Mouse (Mus musculus): ENCODE data around the gene Dtnbp1.

The Dtnbp1 gene

DNA sequence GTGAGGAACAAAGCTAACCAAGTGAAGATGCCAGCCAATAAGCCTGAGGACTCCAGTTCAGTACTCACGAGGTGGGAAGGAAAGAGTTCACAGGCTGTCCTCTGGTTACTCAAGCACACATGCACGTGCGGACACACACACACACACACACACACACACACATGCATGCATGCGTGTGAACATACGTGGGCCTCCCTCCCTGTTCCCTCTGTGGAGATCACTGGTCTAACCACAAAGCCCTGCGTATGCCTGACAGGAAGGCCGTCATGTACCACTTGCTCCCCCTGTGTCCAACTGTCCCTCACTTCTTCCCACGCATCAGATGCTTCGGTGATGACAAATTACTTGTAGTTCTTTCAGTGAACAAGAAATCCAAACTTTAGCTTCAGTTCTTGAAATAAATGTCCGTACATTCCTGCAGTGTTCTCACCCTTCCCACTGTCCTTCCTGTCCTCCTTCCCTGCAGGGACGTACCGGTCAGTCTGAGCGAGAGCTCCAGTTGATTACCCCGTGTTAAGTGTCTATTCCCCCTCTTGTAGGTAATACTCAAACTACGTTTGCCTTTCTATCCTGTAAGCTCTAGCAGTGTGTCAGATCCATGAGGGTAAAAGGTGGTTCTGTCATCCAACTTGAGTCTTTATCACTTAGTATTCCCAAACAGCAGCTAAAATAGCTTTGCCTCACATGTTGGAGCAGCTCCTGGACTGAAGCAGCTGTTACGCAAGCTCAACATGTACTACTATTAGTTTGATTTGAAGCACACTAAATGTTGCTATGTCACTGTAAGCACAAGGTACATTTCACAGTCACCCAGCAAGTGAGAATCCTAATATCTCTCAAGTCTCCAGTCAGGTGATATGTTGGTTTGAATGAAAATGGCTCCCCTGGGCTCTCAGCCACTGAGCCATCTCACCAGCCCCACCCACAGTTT is 53.4 kb downstream of the Dtnbp1 start:
- no peak for DNase-seq (ENCODE audit: low spot score)

DNA sequence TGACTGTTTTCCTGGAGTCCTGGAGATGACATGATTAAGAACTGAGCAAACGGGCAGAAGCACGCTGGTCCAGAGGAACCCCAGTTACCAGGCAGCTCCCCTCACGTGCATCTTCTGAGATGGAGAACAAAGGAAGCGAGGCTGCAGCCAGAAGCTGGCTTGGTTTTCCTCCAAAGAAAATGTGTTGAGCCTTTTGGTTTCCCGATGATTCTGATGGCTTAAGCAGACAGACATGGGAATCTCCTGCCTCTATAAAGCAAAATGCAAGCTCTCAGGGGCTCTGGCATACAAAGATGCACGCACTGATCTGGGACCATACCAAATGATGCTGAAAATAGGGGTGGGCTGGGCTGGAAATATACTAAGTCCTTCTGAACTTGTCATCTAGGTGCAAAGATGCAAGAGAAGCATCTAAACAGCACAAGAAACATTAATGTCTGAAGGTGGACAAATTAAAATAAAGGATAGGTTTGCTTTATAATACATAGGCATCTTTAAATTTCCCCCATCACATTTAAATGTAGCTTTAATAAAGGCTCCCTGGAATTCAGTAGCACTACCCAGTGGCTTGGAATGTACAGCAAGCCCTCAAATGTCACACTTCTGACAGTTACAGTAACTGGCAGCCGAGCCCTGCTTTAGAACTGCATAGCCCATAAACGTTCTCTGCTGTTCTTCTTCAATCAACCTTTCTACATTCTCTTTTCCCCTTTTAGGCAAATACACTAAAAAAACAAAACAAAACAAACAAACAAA is 54.9 kb downstream of the Dtnbp1 start:
- peak; percentile 30 for DNase-seq (ENCODE audit: low spot score)

DNA sequence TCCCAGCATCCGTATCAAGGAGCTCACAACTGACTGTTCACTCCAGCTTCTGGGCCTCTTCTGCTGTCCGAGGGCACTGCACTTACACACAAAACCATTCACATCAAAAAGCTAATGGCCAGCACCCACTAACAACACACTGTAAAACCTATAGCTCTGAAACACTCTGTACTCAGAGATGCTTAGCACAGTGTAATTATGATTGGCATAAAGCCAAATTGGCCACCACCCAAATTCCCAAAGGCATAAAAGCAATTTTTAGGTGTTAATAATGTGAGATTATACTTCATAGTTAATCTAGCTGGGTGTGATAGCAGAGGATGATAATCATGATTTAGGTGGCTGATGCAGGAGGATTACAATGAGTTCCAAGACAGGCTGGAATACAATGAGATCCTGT is 58.3 kb downstream of the Dtnbp1 start:
- no peak for DNase-seq (ENCODE audit: low spot score)

DNA sequence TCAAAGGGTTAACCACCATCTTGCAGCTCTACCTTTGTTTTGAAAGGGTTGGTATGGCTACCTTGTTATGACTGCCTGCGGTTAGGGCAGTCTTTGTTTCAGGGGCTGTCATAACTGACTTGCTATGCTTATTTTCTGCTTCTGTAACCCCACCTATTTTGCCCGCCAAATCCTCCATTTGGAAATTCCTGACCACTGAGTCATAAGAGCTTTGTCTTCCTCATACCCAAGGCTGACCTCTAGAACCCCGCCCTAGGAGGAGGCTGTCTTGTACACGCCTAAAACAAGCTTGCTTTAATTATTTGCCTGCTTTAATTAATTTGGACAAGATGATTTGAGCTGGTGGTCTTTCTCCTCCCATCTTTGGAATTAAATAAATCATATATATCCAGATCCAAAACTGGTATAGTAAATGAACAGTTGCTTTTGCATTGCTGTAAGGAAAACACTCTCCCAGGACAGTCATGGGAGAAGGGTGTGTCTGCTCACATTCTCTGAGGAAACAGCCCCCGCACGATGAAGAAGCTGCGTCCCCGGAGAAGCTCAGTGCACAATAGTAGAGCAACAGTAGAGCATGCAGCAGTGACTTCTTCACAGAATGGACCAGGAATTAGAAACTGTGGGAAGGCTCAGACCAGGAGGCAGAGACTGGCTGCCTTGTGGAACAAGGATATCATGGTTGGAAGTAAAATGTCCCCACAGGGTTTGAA is 62.5 kb downstream of the Dtnbp1 start:
- DNase-seq (ENCODE audit: low spot score): no peak

DNA sequence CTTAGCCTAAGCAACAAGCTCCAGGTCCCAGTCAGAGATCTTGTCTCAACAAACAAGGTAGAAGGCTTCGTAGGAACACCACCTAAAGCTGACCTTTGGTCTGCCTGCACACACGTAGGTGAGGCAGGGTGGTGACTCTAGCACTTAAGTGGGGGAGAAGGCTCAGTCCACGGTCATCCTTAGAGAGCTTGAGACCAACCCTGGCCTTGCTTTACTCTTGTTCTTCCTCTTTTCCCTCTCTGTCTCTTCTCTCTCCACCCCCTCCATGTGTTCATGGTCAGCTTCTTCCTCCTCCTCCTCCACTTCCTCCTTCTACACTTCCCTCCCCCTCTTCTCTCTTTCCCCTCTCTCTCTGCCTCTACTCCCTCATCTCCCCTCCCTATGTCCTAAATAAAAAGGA is 64.3 kb downstream of the Dtnbp1 start:
- no peak for DNase-seq (ENCODE audit: low spot score)

DNA sequence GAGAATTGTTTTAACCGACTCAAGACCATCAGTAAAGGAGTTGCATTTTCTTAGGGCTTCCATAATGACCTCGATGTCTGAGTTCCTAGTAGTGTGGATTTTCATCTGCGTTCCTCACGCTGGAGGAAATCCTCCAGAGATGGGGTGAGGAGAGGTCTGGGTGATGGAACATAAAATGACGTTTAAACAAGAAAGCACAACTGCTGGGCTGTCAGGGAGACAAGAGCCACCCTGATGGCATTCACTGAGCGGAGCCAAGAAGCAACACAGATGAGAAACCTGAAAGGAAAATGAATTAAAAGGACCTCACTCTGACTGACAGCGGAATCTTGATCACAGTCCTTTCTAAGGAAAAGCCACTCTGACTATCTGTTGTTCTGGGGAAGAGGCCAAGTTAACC is 68.4 kb downstream of the Dtnbp1 start:
- DNase-seq (ENCODE audit: low spot score): no peak

DNA sequence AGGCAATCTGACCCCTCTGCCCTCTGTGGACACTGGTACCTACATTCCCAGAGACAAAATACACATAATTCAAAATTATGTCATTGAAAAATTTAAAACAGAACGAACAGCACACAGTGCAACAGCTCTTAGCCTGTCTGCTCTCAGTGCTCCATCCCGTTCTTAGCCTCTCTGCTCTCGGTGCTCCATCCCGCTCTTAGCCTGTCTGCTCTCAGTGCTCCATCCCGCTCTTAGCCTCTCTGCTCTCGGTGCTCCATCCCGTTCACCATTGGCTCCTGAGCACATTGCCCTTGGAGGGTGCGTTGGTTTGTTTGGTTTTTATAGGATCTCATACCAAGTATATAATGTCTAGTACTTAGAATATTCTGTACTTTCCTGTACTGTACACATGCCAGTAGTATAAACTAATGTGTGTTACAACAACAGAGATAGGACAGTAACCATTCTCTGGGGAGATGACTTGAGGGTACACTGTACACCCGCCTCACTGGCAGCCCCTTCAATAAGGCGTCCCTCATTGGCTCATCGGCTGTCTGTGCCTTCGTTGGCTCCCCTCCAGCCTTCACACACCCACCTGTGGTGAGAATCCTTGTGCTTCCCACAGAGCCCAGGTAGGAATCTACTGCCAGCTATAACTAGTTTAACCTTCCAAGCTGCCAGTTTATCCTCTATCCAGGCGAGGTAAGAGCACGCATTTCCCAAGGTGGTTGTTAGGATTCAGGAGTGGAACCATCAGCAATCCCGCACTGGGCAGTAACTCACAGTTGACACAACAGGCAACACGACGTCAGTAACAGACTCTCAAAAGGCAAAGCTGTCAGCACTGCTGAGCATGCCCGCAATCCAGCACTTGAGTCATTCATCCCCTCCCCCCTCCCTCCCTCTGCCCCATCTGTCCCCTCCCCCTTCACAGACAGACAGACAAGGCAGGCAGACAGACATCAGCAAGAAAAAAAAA is 69.4 kb downstream of the Dtnbp1 start:
- no peak for DNase-seq (ENCODE audit: low spot score)

DNA sequence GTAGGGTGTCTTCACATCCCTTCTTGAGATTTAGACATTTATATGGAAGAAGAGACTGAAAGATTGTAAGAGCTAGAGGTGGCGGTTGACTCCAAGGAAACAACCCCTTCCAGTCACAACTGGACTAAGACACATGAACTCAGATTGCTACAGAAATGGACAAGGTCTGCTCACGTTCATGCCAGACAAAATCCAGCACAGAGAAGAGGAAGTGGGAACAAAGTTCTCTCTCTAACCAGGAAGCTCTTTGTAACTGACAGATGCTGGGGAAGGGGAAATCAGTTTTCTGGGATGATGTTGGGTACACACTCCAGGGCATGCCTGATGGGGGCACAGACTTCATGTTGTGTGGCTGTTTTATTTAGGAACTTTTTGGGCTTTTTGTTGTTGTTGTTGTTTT is 75.6 kb downstream of the Dtnbp1 start:
- no peak for DNase-seq (ENCODE audit: low spot score)

DNA sequence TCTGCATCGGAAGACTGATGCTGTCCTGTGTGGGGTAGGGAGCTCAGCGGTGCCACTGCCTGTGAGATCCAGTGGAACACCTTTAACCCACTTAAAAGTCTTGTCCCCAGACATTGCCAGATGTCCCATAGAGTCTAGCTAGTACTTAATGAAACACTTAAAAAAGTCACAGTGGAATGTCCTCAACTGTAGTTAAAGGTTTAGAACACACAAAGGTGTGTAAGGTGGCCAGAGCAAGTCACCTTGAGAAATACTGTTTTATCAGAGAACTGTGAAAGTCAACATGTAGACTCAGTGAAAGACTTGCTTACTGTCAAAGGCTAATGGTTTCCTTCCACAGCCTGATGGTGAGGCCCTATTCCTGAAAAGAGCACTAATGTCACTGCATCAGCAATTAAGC is 76.8 kb downstream of the Dtnbp1 start:
- DNase-seq (ENCODE audit: low spot score): no peak

DNA sequence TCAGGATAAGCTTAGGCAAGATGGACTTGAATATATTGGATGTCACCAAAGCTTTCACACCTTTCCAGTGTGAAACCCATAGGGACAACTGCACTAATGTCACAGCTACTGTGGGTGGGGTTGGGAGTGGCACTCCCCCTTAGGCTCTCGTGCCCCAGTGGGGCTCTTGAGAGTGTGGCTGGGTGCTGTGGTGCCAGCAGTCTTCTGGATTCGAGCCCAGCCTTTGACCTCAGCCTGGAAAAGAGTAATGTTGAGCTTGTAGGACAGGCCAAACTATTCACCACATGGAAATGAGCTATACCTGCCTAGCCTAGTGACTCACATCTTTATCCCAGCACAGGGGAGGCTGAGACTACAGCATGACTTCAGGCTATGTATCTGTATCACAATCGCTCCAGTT is 77.9 kb downstream of the Dtnbp1 start:
- no peak for DNase-seq (ENCODE audit: low spot score)

DNA sequence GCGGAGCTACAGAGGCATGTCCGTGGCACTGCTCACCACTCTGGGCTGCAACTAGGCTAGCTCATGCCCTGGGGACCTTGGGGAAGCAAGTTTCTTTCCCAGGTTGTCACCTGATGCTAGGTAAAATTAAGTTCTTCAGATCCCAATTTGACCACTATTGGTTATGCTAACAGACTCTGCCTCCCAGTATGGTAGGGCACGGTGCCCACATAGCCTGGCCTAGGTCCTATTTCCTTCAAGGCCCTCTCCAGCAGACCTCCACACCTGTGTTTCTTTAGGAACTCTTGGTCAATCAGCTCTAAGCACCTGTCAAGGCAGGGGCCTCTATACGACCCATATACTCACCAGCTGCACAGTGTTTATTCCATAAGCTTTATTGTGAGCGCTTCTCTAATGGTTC is 80.2 kb downstream of the Dtnbp1 start:
- no peak for DNase-seq (ENCODE audit: low spot score)

DNA sequence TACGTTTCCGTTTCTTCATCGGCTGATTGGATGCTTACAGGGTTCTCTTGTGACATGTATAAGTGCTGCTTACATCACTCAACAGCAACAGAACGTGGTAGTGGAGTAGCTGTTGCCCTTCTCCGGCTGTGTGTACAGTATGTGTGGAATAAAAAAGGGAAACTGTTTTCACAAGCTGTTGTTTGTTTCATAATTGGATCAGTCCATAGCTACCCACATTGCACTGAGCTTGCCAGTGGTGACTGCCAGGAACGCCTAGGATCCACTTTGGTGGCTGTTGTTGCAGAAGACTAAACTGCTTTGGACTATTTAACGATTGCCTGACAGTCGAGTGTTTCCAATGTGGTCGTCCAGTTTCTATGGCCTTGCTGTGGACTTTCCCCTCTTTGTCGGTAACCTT is 80.9 kb downstream of the Dtnbp1 start:
- peak; percentile 43 for DNase-seq (ENCODE audit: low spot score)

DNA sequence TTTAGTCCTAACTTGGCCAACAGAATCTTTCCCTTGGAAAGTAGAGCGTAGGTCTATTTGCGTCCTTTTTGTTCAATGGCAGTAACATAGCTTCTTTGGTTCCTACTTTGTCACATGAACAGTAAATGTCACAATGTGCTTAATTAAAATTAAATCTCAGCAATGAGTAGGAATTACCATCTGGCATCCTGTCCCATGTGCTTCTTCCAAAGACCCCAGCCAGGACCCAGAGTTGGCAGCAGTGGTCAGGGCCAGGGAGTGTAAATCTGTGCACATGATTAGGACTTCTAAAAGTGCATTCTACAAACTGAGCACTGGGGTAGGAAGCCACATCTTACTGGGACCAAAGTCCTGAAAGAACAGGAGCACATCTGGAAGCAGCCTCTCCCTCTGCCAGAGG is 83.7 kb downstream of the Dtnbp1 start:
- DNase-seq (ENCODE audit: low spot score): no peak

DNA sequence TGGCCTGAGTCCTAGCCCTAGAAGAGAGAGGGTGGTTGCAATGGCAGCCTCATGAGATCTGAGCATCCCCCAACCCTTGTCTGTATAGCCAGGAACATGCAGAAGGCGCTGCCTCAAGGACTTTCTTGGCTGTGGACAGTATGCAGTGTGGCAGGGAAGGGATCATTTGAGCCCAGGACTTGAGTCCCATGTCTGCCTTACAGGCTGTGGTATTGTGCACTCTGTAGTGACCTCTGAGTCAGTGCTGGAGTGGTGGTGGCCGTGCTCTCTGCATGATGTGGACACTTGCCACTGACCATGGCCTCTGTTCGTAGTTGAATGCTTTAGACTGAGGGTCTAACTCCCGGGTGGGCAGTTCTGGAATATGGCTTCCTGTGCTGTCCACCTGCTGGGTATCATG is 84.7 kb downstream of the Dtnbp1 start:
- DNase-seq (ENCODE audit: low spot score): no peak

DNA sequence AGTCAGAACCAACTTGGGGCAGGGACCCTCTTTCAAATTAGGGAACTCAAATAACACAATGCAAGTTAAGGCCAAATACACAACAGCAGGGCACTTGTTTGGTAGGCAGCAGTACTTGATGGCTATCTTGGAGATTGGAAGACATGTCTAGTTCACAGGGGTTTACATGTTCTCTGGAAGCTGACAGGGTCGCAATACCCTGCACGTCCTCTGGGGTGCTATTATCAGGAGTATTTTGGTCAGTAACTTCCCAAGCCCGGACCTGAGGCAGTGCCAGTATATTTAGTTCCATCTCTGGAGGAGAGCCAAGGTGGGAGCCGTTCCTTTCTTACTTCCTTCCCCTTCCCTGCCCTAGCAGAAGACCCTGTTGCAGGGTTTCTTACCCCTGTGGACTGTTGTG is 86.0 kb downstream of the Dtnbp1 start:
- peak; percentile 28 for DNase-seq (ENCODE audit: low spot score)

DNA sequence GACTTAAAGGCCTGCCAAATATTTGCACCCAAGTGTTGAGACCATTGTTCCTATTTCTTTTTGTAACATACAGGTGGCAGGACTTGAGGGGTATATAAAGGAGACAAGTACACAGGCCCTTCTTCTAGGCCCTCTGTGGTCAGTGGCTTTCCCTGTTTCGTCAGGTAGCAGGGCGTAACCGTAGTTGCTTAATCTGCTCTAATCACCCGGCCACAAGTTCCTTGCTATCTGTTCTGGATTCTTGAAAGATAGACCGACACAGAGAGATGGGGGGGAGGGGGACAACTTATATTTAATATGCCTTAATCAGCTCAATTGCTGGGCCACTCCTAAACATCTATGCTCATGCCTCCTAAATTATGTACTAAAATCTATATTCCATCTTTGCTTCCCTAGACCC is 86.6 kb downstream of the Dtnbp1 start:
- DNase-seq (ENCODE audit: low spot score): no peak

DNA sequence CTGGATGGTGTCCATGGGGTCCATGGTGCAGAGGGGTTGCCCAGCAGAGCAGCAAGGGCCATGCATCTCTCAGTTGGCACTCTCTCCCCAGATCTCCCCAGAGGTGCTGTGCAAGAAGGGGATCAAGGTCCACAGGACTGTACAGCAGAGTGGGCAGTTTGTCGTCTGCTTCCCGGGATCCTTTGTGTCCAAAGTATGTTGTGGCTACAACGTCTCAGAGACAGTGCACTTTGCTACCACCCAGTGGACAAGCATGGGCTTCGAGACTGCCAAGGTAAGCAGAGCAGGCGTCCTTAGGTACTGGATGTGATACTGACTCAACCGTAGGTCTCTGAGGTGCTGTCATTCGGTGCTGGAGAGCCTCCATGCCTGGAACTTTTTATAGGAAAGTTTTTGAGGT is 88.4 kb downstream of the Dtnbp1 start:
- DNase-seq (ENCODE audit: low spot score): no peak

DNA sequence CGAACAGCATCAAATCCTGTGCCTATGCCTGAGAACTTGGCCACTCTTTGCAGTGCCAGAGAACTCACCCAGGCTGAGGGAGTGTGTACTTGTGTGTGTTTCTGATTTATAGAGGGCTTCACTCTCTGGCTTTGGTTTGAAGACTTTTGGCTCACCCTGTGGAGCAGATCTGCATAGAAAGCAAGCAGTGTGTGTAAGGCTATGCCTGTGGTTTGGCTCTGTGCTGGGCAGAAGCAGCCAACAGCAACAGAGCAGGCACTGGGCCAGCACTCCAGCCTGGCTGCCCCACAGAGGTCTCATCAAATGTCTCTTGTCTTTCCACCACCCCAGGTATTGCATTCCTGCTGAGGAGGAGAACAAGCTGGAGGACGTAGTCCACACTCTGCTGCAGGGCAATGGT is 89.1 kb downstream of the Dtnbp1 start:
- DNase-seq (ENCODE audit: low spot score): peak; percentile 45

DNA sequence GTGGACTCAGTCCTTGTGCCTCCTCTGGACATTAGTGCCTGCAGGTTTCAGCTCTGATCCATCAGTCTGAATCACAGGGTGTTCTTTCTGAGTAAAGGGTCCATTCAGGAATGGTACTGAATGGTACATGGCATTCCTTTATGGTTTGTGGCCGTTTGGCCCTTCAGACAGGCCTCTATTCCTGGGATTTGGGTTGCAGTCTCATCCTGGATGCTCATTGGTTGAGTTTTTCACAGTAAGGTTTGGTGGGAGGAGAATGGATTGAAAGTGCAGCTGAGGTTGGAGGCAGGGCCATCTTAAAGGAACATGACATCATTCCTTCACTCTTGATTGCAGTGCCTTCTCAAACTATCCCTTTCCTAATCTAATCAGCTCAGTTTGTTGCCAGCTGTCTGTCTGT is 93.2 kb downstream of the Dtnbp1 start:
- no peak for DNase-seq (ENCODE audit: low spot score)

DNA sequence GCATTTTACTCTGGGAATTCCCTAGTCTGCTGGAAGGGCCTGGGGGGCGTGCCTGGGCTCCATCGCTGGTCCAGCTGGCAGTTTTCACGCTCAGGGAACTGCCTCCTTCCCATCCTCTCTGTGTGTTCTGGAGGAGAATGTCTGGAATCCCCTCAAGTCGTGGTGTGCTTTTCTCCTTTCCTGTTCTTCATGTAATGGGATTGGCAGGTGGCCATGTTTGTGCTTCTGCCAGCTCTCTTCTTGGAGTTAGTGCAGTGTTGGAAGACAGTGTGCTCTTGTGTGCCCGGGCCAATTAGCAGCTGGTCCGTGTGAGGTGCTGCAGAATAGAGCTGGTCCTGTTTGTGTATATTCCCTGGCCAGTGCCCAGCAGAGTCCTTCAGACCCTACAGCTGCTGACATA is 94.2 kb downstream of the Dtnbp1 start:
- peak; percentile 93 for DNase-seq (ENCODE audit: low spot score)

DNA sequence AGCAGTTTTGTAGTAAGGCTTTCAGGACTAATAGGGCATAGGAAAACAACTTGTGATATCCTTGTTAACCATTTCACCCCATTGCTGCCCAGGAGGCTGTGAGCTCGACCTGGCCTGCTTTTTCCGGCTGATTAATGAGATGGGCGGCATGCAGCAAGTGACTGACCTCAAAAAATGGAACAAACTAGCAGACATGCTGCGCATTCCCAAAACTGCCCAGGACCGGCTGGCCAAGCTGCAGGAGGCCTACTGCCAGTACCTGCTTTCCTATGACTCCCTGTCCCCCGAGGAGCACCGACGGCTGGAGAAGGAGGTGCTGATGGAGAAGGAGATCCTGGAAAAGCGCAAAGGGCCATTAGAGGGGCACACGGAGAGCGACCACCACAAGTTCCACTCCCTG is 95.8 kb downstream of the Dtnbp1 start:
- DNase-seq (ENCODE audit: low spot score): no peak

DNA sequence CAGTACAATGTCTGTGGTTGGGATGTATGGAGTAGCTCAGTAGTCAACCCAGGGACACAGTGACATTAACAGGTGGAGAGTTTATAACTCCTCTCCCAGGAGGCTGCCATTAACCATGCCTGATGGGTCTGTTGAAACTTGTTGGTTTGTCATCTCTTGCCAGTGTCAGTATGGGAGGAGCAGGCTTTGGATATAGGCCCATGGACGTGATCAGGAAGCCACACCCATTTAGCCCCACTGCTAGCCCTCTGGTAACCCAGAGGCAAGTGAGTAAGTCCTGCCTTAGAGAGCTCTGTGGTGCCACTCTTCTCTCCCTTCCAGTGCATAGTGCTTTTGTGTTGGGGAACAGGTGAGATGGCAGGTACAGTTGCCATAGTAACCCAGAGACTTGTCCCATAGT is 97.7 kb downstream of the Dtnbp1 start:
- DNase-seq (ENCODE audit: low spot score): no peak

Measured in layer of hippocampus, adult 11-12 months (tissue).